Mouse (Mus musculus) granulocyte monocyte progenitor cell, adult 5-6 weeks (primary cell): ENCODE data around the gene Ptprj. TPM values are rescaled to one million over a fixed set of nuclear protein-coding genes. Genes with fewer than 3 reads are reported as not detected.
"Not testable (repeated sequence)": the region's sequence is repeated elsewhere in the genome, so short reads cannot be mapped to it uniquely, and the experiment has no call there.

Source experiments
- ATAC-seq: replicated peaks from 2 replicates; pipeline ENCODE4 v1.8.0; 2016; ENCODE audit warnings: mild to moderate bottlenecking, moderate TSS enrichment, inconsistent platforms; ENCODE audit not compliant: poor library complexity, severe bottlenecking
- total RNA-seq, 2 experiments: library from RNA; stranded (forward) in 1 of 2; stranded (reverse) in 1 of 2; fragments of 200-712, 200-1000 nt in 1 of 2; fragments of >200 nt in 1 of 2; fragmentation: Nextera tagmentation in 1 of 2; gene quantifications; 2 replicates each; pipeline ENCODE4 v1.2.3; 2014 to 2017

Ptprj gene
- total RNA-seq, 2 experiments from 2014 or later, result 15.0 to 15.9 TPM

- ATAC-seq, result no peak
These were observed 136.6 kb downstream of the Ptprj start for GRCm38 (mm10) chr2:90443811-90444210.

DNA sequence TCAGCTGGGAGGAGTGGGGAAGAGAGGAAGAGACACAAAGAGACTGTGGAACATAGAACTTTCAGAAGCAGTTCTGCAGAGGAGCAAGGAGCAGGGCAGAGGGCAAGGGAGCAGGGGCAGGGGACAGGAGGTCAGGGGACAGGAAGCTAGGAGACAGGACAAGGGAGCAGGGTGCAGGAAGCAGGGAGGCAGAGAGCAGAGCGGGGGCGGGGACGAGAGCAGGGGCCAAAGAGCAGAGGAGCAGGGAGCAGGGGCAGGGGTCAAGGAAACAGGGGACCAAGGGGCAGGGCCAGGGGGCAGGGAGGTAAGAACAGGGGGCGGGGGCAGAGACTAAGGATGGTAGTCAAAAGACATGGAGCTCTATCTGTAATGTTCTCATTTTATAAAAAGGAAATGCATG is 138.6 kb downstream of the Ptprj start:
- not testable (repeated sequence) for ATAC-seq

DNA sequence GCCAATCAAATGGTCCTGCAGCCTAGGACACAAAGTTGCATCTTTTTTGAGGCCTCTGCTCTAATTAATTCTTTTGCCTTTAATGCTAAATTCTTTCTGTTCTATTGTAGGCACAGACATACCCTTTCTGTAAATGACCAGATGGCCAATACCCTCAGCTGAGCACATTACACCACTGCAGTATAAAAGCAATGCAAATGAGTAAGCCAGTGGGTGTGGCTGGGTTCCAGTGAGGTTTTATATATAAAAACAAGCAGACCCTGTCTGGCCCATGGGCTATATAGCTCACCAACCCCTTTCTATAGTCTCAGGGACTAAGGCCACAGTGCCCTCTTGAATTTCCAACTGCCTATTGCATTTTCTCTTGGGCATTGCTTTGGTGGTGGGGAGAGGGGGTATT is 140.3 kb downstream of the Ptprj start:
- not testable (repeated sequence) for ATAC-seq

DNA sequence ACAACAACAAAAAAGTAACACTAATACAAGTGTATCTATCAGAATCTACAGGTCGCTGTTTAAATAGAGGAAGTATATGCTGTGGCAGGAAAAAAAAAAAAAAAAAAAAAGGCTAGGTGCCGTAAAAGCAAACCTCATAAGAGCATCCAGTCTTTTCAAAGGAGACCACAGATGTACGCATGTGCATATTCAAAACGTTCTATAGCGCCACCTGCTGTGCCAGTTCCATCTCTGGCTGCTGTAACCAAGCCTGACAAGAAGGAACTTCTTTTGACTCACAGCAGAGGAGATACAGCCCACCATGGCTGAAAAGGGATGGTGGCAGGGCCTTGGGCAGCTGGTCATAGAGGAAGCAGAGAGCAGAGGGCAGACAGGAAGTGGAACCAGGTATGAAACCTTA is 143.0 kb downstream of the Ptprj start:
- ATAC-seq, result peak; percentile 91

DNA sequence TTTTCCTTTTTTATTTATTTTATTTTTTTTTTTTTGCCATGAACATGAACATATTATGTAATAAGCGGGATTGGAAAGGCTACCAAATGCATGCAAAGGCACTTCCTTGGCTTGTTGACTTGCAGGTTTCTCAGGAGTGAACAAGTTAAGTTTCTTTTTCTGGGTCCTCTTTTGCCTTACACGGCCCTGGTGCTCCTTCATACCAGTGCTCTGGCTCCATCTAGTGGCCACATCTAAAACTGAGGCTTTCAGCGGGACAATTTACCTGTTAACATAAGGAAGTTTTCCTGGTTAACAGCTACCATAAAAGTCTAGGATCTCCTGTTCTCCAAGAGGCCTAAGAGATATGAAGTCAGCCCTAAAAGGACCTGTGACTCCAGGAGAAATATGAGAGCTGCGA is 150.7 kb downstream of the Ptprj start:
- ATAC-seq, result peak; percentile 93

- ATAC-seq, result not testable (repeated sequence)
These were observed 151.3 kb downstream of the Ptprj start for GRCm38 (mm10) chr2:90428988-90429717.

- ATAC-seq, result not testable (repeated sequence)
These were observed 155.5 kb downstream of the Ptprj start for GRCm38 (mm10) chr2:90424937-90425336.

GRCm38 (mm10) chr2:90422282-90422681 is 158.2 kb downstream of the Ptprj start:
- not testable (repeated sequence) for ATAC-seq

- not testable (repeated sequence) for ATAC-seq
These were observed 166.2 kb downstream of the Ptprj start for GRCm38 (mm10) chr2:90414110-90414821.

DNA sequence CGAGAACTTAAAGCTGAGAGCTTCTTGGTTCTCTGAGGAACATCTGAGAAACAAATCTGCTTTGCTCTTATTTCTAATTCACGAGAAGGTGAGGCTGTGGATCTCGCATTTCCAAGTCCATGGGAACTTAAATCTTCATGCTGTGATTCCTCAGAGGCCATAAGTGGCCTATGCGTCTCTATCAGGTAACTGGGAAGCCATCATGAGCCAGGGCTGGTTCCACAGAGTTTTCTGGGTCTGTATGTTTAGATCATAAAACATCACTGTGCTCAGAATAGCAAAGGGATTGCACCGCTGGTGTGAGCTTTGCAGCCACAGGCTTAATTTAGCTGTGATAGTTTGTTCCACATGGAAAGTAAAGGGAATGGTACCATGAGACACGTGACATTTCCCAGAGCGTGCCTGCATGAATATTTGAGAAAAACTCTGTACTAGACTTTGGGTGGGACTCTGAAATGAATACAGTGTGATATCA is 181.8 kb downstream of the Ptprj start, which contains the start of gene Olfr1274-ps:
Gene Olfr1274-ps (plus strand): TSS at position 51 of the 475 bp plus-strand sequence.
- not testable (repeated sequence) for ATAC-seq

Other genes with a start within 250 kb of the Ptprj start
- gene Olfr1274-ps, start 182.0 kb downstream of the Ptprj start, total RNA-seq (2014; fragmentation: Nextera tagmentation), result not detected in 2 replicates
- not detected in 2 replicates for gene Olfr1274-ps, start 182.0 kb downstream of the Ptprj start, total RNA-seq (2017)
- 54.1 and 69.9 TPM in 2 replicates for gene Nup160, start 96.6 kb upstream of the Ptprj start, total RNA-seq (2014; fragmentation: Nextera tagmentation)
- 47.4 and 53.9 TPM in 2 replicates for gene Nup160, start 96.6 kb upstream of the Ptprj start, total RNA-seq (2017)
- 96.3 and 133 TPM in 2 replicates for gene Fnbp4, start 164.7 kb upstream of the Ptprj start, total RNA-seq (2014; fragmentation: Nextera tagmentation)
- gene Fnbp4, start 164.7 kb upstream of the Ptprj start, total RNA-seq (2017), result 139 and 141 TPM in 2 replicates
- not detected in 2 replicates for gene Agbl2, start 202.1 kb upstream of the Ptprj start, total RNA-seq (2014; fragmentation: Nextera tagmentation)
- not detected in 2 replicates for gene Agbl2, start 202.1 kb upstream of the Ptprj start, total RNA-seq (2017)